In the genomic region with DNA sequence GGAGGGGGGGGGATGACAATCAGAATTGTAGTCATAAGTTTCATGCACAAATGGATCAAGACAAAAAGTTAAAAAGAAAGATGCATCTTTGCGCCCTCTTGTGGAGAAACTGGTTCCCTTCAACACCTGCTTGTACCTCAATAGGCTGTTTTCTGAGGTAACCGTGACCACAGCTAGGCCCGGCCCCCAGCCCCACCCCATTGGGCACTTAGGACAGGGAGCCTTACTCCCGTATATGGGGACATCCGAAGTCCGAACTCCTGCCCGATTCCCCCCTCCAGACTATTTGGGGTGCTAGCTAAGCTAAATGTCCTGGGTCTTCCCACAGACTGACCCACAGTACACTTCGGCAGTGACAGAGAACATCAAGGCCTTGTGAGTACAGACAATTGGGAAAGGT, we compare ENCODE assay signal across 8 mouse cellular contexts. TPM values are rescaled to one million over a fixed set of nuclear protein-coding genes. Genes with fewer than 3 reads are reported as not detected.
A peak's percentile ranks its signal among the peaks of the same experiment; 100 is the strongest.
DNase-seq lines count a peak whose midpoint lies in the region; ATAC-seq and TF ChIP-seq lines count a peak whose summit lies in the region.

No protein-coding gene starts in this region.

- H3K9me3 ChIP-seq in embryonic facial prominence, embryonic 15.5 days (replicated peaks), result no peaks in the 10 kb centered on the region
- H3K9me3 ChIP-seq in liver, embryonic 13.5 days (replicated peaks), result no peaks in the 10 kb centered on the region
- H3K9me3 ChIP-seq in neural tube, embryonic 13.5 days, result no peaks in the 10 kb centered on the region

- peak; percentile 59 to 78 for DNase-seq in left cerebral cortex, adult 18-20 months (ENCODE audit: low spot score in 2 of 2)
- DNase-seq in left cerebral cortex, adult 11 months (ENCODE audit: low spot score), result no peak
- peak; percentile 93 for DNase-seq in induced T-regulatory cell, adult 2 months (ENCODE audit: low read depth)
- no peak for DNase-seq in liver, embryonic 13.5 days

- H3K4me1 ChIP-seq in bone marrow macrophage, adult 2 months (ENCODE audit: control insufficient read depth, insufficient read depth, low read length), result peaks cover 41% of the 10 kb centered on the region
- H3K4me1 ChIP-seq in embryonic facial prominence, embryonic 15.5 days, result peaks cover 39% of the 10 kb centered on the region
- H3K4me1 ChIP-seq in liver, embryonic 13.5 days (replicated peaks), result peaks cover 58% of the 10 kb centered on the region
- H3K4me1 ChIP-seq in neural tube, embryonic 13.5 days (replicated peaks), result peaks cover 49% of the 10 kb centered on the region

- WGBS in embryonic facial prominence, embryonic 15.5 days, result 25% methylated on average over 8 of the region's 8 CpGs
- WGBS in liver, embryonic 13.5 days (ENCODE audit: insufficient replicate concordance), result 36% methylated on average over 8 of the region's 8 CpGs
- 21% methylated on average over 8 of the region's 8 CpGs for WGBS in neural tube, embryonic 13.5 days

- TF ChIP-seq POLR2A in bone marrow macrophage, adult 2 months (IDR thresholded peaks at IDR 0.05; ENCODE audit: borderline replicate concordance, low read depth, low read length), result no peak

- H3K9ac ChIP-seq in embryonic facial prominence, embryonic 15.5 days, result no peak overlapping the region
- H3K9ac ChIP-seq in liver, embryonic 13.5 days, result no peak overlapping the region
- no peak overlapping the region for H3K9ac ChIP-seq in neural tube, embryonic 13.5 days

- ATAC-seq in embryonic facial prominence, embryonic 15.5 days (ENCODE audit: insufficient number of reproducible peaks, low FRiP score, low TSS enrichment, low read depth), result no peak
- ATAC-seq in liver, embryonic 13.5 days (ENCODE audit: low read depth), result no peak
- ATAC-seq in neural tube, embryonic 13.5 days (ENCODE audit: low read depth), result no peak
- no peak for ATAC-seq in frontal cortex, adult (ENCODE audit: low TSS enrichment)

- TF ChIP-seq CTCF in bone marrow macrophage, adult 2 months (IDR thresholded peaks at IDR 0.05; ENCODE audit: low read depth, low read length), result peak; percentile 56; the same call in 1 of the 2 replicates

- H3K27me3 ChIP-seq in embryonic facial prominence, embryonic 15.5 days, result no peaks in the 10 kb centered on the region
- H3K27me3 ChIP-seq in liver, embryonic 13.5 days, result no peaks in the 10 kb centered on the region
- peaks cover 18% of the 10 kb centered on the region for H3K27me3 ChIP-seq in neural tube, embryonic 13.5 days

- H3K4me3 ChIP-seq in bone marrow macrophage, adult 2 months (ENCODE audit: insufficient read depth, low read length), result no peak overlapping the region
- H3K4me3 ChIP-seq in embryonic facial prominence, embryonic 15.5 days (replicated peaks), result peak overlapping the region; percentile 26; the same call in 1 of the 2 replicates
- H3K4me3 ChIP-seq in liver, embryonic 13.5 days (replicated peaks), result no peak overlapping the region
- H3K4me3 ChIP-seq in neural tube, embryonic 13.5 days, result no peak overlapping the region

- peak overlapping the region; percentile 52 for H3K4me2 ChIP-seq in embryonic facial prominence, embryonic 15.5 days (replicated peaks)
- H3K4me2 ChIP-seq in liver, embryonic 13.5 days, result peak overlapping the region; percentile 44
- H3K4me2 ChIP-seq in neural tube, embryonic 13.5 days, result peak overlapping the region; percentile 36

- H3K36me3 ChIP-seq in embryonic facial prominence, embryonic 15.5 days, result peaks cover 43% of the 10 kb centered on the region
- peaks cover 55% of the 10 kb centered on the region for H3K36me3 ChIP-seq in liver, embryonic 13.5 days
- peaks cover 48% of the 10 kb centered on the region for H3K36me3 ChIP-seq in neural tube, embryonic 13.5 days

- H3K27ac ChIP-seq in bone marrow macrophage, adult 2 months (ENCODE audit: insufficient read depth, low read depth, low read length), result no peak overlapping the region
- H3K27ac ChIP-seq in embryonic facial prominence, embryonic 15.5 days (replicated peaks), result no peak overlapping the region
- no peak overlapping the region for H3K27ac ChIP-seq in liver, embryonic 13.5 days
- H3K27ac ChIP-seq in neural tube, embryonic 13.5 days (replicated peaks), result no peak overlapping the region

RNA-seq across cellular contexts. Expression of a gene that starts 7.0 kb away (rescaled TPM):
- 1 to 10 TPM; 6.1 to 7.0 TPM for total RNA-seq in left cerebral cortex, adult 18-20 months (2021)
- polyA plus RNA-seq in bone marrow macrophage, adult 2 months (2012; ENCODE audit: insufficient read depth, insufficient read length, missing spikeins), result 13.1 and 18.1 TPM in 2 replicates
- 2.5 and 4.0 TPM in 2 replicates for polyA plus RNA-seq in embryonic facial prominence, embryonic 15.5 days (2015; fragmentation: Nextera tagmentation; extraction: Ambion mirVana)
- polyA plus RNA-seq in liver, embryonic 13.5 days (2015; fragmentation: Nextera tagmentation; extraction: Ambion mirVana), result 0.49 and 0.99 TPM in 2 replicates
- 1.8 and 2.6 TPM in 2 replicates for polyA plus RNA-seq in neural tube, embryonic 13.5 days (2015; fragmentation: Nextera tagmentation; extraction: Ambion mirVana)

RNA-seq across cellular contexts. Expression of a gene that starts 20.7 kb away (rescaled TPM):
- 10 to 100 TPM; 65.8 to 72.0 TPM for total RNA-seq in left cerebral cortex, adult 18-20 months (2021)
- 54.0 and 58.7 TPM in 2 replicates for polyA plus RNA-seq in bone marrow macrophage, adult 2 months (2012; ENCODE audit: insufficient read depth, insufficient read length, missing spikeins)
- 26.7 and 32.1 TPM in 2 replicates for polyA plus RNA-seq in embryonic facial prominence, embryonic 15.5 days (2015; fragmentation: Nextera tagmentation; extraction: Ambion mirVana)
- polyA plus RNA-seq in liver, embryonic 13.5 days (2015; fragmentation: Nextera tagmentation; extraction: Ambion mirVana), result 11.4 and 12.1 TPM in 2 replicates
- 52.8 and 56.6 TPM in 2 replicates for polyA plus RNA-seq in neural tube, embryonic 13.5 days (2015; fragmentation: Nextera tagmentation; extraction: Ambion mirVana)

RNA-seq across cellular contexts. Expression of a gene that starts 20.8 kb away (rescaled TPM):
- 100 to 1,000 TPM; 492 to 540 TPM for total RNA-seq in left cerebral cortex, adult 18-20 months (2021)
- 560 and 577 TPM in 2 replicates for polyA plus RNA-seq in bone marrow macrophage, adult 2 months (2012; ENCODE audit: insufficient read depth, insufficient read length, missing spikeins)
- polyA plus RNA-seq in embryonic facial prominence, embryonic 15.5 days (2015; fragmentation: Nextera tagmentation; extraction: Ambion mirVana), result 272 TPM in 2 replicates
- 132 and 133 TPM in 2 replicates for polyA plus RNA-seq in liver, embryonic 13.5 days (2015; fragmentation: Nextera tagmentation; extraction: Ambion mirVana)
- polyA plus RNA-seq in neural tube, embryonic 13.5 days (2015; fragmentation: Nextera tagmentation; extraction: Ambion mirVana), result 337 and 343 TPM in 2 replicates

RNA-seq across cellular contexts. Expression of a gene that starts 57.2 kb away (rescaled TPM):
- total RNA-seq in left cerebral cortex, adult 18-20 months (2021), result 10 to 100 TPM; 11.5 to 13.9 TPM
- 3.3 and 3.6 TPM in 2 replicates for polyA plus RNA-seq in bone marrow macrophage, adult 2 months (2012; ENCODE audit: insufficient read depth, insufficient read length, missing spikeins)
- 19.3 and 19.7 TPM in 2 replicates for polyA plus RNA-seq in embryonic facial prominence, embryonic 15.5 days (2015; fragmentation: Nextera tagmentation; extraction: Ambion mirVana)
- 8.1 and 8.5 TPM in 2 replicates for polyA plus RNA-seq in liver, embryonic 13.5 days (2015; fragmentation: Nextera tagmentation; extraction: Ambion mirVana)
- polyA plus RNA-seq in neural tube, embryonic 13.5 days (2015; fragmentation: Nextera tagmentation; extraction: Ambion mirVana), result 23.1 and 31.9 TPM in 2 replicates

Comparison
In these comparisons a context has a peak if more than half of its experiments do, and no peak if none do; other contexts are left out.
1. DNase-seq: peak in left cerebral cortex, adult 18-20 months (2 of 2) and induced T-regulatory cell, adult 2 months (single experiment); none in left cerebral cortex, adult 11 months (single experiment) and liver, embryonic 13.5 days (single experiment).
2. Peak in every context shown above with its lines, with median percentiles within 50 percentile points of each other: H3K4me2 ChIP-seq.